Mouse (Mus musculus): ENCODE measurements around the gene Cdc14a. TPM values are rescaled to one million over a fixed set of nuclear protein-coding genes. Genes with fewer than 3 reads are reported as not detected.

The Cdc14a gene
- polyA plus RNA-seq (2015; fragmentation: Nextera tagmentation; extraction: Ambion mirVana) = 11.9 and 12.5 TPM in 2 replicates

DNA sequence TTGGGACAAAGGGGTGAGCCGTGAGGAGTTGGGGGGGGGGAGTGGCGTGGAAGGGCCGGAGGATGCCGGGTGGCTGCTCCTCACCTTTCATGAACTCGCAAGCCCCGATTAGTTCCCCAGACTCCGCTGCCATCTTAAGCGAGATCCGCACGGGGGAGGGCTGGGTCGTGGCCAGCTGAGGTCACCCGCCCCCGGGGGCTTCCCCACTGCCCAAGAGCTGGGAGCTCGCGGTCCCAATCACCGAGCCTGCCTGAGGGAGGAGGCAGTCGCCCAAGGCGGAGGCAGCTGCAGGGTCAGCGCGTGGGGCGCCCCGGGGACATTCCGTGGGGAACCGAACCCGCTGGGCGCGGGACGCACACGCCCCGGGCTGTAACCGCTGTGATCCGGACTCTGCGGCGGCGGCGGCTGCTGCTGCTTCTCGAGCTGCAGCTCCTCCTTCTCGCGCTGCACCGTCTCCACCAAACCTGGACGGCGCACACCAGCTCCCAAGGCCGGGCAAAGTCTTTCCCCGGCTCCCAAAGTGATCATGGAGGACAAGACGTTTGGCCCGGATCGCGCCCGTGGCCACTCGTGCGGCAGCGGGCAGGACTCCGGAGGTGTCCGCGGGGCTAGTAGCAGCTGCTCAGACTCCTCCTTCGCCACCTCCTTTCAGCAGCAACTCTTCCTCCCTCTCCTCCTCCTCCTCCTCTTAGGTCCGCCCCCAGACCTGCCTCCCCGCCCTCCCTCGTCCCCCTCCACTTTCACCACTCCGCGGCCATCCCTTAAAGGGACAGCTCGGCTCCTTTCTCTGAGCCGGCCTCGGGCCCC is at the start of gene Cdc14a:
Gene Cdc14a, minus strand, starts transcription at position 680 of the 807 bp plus-strand sequence.
- Histone ChIP-seq H3K4me2 (peak within 1 kb of the TSS; percentile 72), H3K4me3 (peak within 1 kb of the TSS; percentile 70), H3K9ac (peak within 1 kb of the TSS; percentile 86), H3K27me3 (no peaks in the 10 kb centered on the region), H3K36me3 (ENCODE audit: poor library complexity, severe bottlenecking) (peaks cover 12% of the 10 kb centered on the region; the same call in 1 of the 2 replicates), H3K27ac (peak within 1 kb of the TSS; percentile 88), H3K9me3 (replicated peaks) (no peaks in the 10 kb centered on the region), H3K4me1 (peaks cover 37% of the 10 kb centered on the region)
- ATAC-seq = peak; percentile 92
- WGBS = under 1% methylated on average over 64 of the region's 64 CpGs

DNA sequence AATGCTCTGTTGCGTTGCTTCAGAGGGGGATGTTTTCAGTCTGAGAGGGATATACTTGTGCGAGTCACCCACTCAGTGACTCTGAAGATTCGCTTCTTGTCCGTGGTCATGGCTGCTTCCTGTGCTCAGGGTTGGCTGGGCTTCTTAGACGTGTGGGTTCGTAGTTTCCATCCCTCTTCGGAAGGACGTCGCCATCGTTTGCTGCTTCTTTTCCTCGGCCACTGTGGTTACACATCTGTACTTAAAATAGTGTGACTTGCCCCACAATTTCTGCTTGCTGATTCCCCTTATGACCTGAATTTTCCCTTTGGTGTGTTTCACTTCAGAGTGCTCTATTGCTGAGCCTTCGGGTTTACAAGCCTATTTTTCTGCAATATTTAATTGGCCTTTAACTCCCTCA is 41.9 kb upstream of the Cdc14a start:
- Histone ChIP-seq H3K4me1 (no peaks in the 10 kb centered on the region; the same call in 1 of the 2 replicates), H3K36me3 (ENCODE audit: poor library complexity, severe bottlenecking) (no peaks in the 10 kb centered on the region), H3K4me2 (no peak overlapping the region), H3K9me3 (replicated peaks) (no peaks in the 10 kb centered on the region), H3K4me3 (no peak overlapping the region), H3K27me3 (no peaks in the 10 kb centered on the region), H3K27ac (no peak overlapping the region), H3K9ac (no peak overlapping the region)
- no peak for ATAC-seq
- 94% methylated on average over 12 of the region's 12 CpGs for WGBS

DNA sequence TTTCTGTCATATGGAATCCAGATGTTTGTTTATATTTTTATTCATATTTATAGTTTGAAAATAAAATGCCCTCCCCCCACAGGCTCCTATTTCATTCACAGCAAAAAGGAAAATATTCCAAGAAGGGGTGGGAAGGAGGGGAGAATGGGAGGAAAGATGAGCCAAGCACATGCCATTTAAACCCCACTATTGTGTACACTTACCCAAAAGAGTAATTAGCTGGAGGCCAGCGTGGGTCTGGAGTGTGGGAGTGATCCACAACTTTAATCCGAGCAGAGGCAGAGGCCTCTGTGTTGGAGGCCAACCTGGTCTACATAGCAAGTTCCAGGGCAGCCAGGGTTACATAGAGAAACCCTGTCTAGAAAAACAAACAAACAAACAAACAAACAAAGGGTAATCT is 40.5 kb upstream of the Cdc14a start:
- 20% methylated on average over 2 of the region's 2 CpGs for WGBS
- Histone ChIP-seq H3K9ac (no peak overlapping the region), H3K27ac (no peak overlapping the region), H3K4me1 (no peaks in the 10 kb centered on the region; the same call in 1 of the 2 replicates), H3K27me3 (no peaks in the 10 kb centered on the region), H3K36me3 (ENCODE audit: poor library complexity, severe bottlenecking) (no peaks in the 10 kb centered on the region), H3K4me2 (no peak overlapping the region), H3K4me3 (no peak overlapping the region), H3K9me3 (replicated peaks) (no peaks in the 10 kb centered on the region)
- ATAC-seq = no peak

DNA sequence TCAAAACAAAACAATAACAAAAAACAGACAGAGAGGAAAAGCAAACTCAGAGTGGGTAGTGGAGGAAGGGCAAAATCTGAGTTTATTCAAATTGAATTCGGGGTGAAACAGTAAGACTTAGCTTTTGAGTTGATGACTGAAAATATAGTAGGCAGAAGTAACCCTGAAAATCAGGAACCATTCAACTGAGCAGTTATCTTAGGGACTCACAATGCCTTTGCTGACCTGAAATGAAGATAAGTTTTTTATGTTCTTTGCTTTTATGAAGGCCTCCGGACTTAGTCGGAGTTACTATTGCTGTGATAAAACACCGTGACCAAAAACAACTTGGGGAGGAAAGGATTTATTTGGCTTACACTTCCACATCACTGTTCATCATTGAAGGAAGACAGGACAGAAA is 37.2 kb upstream of the Cdc14a start:
- ATAC-seq = no peak
- H3K36me3 ChIP-seq (ENCODE audit: poor library complexity, severe bottlenecking) = no peaks in the 10 kb centered on the region
- no peaks in the 10 kb centered on the region; the same call in 1 of the 2 replicates for H3K4me1 ChIP-seq
- no peak overlapping the region for H3K9ac ChIP-seq
- H3K4me3 ChIP-seq = no peak overlapping the region
- H3K4me2 ChIP-seq = no peak overlapping the region
- 93% methylated on average over 4 of the region's 4 CpGs for WGBS
- no peaks in the 10 kb centered on the region for H3K9me3 ChIP-seq (replicated peaks)
- H3K27ac ChIP-seq = no peak overlapping the region
- H3K27me3 ChIP-seq = no peaks in the 10 kb centered on the region

DNA sequence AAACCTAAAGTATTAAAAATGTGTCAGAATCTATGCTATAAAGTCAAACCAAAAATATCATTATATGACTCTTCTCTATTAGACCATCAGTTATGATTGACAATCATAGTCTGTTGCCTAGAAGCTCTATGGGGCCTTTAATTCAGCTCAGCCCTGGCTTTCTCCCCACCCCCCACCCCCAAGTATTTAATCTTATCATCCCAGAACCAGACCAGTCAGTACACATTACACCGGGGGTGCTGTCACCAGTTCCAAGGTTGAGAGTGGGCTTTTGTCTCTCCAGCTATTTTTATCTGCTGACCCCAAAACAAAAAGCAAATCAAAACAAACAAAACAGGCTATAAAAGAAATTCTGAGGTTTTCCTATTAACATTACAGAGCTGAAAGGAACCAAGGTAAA is 30.7 kb upstream of the Cdc14a start:
- H3K36me3 ChIP-seq (ENCODE audit: poor library complexity, severe bottlenecking) = no peaks in the 10 kb centered on the region
- H3K9me3 ChIP-seq (replicated peaks) = peaks cover 9% of the 10 kb centered on the region; the same call in 1 of the 2 replicates
- H3K4me3 ChIP-seq = no peak overlapping the region
- no peak overlapping the region for H3K9ac ChIP-seq
- no peaks in the 10 kb centered on the region for H3K27me3 ChIP-seq
- 79% methylated on average over 1 of the region's 1 CpGs for WGBS
- ATAC-seq = no peak
- H3K4me1 ChIP-seq = no peaks in the 10 kb centered on the region
- H3K4me2 ChIP-seq = no peak overlapping the region
- H3K27ac ChIP-seq = no peak overlapping the region

DNA sequence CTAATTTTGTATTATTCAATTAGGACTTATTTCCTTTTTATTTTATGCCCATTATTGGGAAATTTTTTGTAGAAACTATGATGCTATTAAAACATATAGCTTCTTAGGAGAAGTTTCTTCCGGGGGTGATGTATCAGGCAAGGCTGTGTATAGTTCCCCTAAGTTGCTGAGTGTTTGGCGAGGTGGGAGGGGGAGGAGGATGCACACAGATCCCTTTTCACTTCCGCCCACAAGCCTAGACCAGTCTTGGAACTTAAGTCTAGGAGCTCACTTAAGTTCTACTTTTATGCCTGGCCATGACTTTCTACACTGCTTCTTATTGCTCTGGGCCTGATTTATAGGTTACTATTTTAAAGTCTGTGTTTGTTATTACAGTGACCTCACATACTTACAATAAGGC is 26.9 kb upstream of the Cdc14a start:
- Histone ChIP-seq H3K9me3 (replicated peaks) (peaks cover 9% of the 10 kb centered on the region; the same call in 1 of the 2 replicates), H3K4me2 (no peak overlapping the region), H3K4me3 (no peak overlapping the region), H3K27me3 (no peaks in the 10 kb centered on the region), H3K36me3 (ENCODE audit: poor library complexity, severe bottlenecking) (no peaks in the 10 kb centered on the region), H3K4me1 (no peaks in the 10 kb centered on the region), H3K9ac (no peak overlapping the region), H3K27ac (no peak overlapping the region)
- no peak for ATAC-seq
- WGBS = 89% methylated on average over 3 of the region's 3 CpGs

DNA sequence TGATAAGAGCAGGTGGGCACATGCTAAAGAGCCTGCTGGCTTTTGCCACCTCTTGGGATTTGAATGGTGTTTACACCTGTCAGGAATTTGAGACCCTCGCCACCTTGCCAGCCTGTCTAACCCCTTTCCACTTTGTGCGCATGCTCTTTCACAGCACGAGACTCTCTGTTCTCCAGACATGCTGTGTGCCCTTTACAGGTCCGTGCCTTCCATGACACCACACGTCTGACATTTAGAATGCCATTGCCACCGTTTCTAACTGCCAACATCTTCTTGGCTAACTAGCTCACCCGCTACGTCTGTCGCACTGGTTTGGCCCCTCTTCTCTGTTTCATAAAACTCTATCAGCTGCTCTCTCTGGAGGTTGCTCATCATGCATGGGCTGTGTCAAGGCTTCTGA is 20.5 kb upstream of the Cdc14a start:
- H3K27me3 ChIP-seq = no peaks in the 10 kb centered on the region
- no peaks in the 10 kb centered on the region for H3K9me3 ChIP-seq (replicated peaks)
- H3K4me2 ChIP-seq = no peak overlapping the region
- ATAC-seq = no peak
- no peaks in the 10 kb centered on the region for H3K36me3 ChIP-seq (ENCODE audit: poor library complexity, severe bottlenecking)
- no peak overlapping the region for H3K9ac ChIP-seq
- 87% methylated on average over 9 of the region's 9 CpGs for WGBS
- H3K4me1 ChIP-seq = no peaks in the 10 kb centered on the region
- no peak overlapping the region for H3K4me3 ChIP-seq
- no peak overlapping the region for H3K27ac ChIP-seq

DNA sequence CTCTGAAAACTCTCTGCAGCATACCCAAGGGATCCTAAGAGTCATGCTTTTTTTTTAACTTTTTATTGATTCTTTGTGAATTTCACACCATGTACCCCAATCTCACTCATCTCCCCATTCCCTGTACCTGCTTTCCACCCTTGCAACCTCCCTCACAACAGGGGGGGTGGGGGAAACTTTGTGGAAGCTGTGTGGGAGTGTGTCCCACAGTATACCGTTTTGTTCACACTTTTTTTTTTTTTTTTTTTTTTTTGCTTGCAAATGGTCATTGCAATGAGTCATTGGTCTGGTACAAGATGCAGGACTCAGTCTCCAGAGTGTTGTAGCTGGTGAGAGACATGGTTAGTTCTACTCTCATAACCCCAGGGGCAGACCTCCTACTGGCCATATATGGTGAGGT is 19.0 kb upstream of the Cdc14a start:
- Histone ChIP-seq H3K4me1 (no peaks in the 10 kb centered on the region), H3K36me3 (ENCODE audit: poor library complexity, severe bottlenecking) (no peaks in the 10 kb centered on the region), H3K9me3 (replicated peaks) (no peaks in the 10 kb centered on the region), H3K9ac (no peak overlapping the region), H3K27me3 (no peaks in the 10 kb centered on the region), H3K4me3 (no peak overlapping the region), H3K4me2 (no peak overlapping the region), H3K27ac (no peak overlapping the region)
- no peak for ATAC-seq
- WGBS = 100% methylated on average over 1 of the region's 1 CpGs

DNA sequence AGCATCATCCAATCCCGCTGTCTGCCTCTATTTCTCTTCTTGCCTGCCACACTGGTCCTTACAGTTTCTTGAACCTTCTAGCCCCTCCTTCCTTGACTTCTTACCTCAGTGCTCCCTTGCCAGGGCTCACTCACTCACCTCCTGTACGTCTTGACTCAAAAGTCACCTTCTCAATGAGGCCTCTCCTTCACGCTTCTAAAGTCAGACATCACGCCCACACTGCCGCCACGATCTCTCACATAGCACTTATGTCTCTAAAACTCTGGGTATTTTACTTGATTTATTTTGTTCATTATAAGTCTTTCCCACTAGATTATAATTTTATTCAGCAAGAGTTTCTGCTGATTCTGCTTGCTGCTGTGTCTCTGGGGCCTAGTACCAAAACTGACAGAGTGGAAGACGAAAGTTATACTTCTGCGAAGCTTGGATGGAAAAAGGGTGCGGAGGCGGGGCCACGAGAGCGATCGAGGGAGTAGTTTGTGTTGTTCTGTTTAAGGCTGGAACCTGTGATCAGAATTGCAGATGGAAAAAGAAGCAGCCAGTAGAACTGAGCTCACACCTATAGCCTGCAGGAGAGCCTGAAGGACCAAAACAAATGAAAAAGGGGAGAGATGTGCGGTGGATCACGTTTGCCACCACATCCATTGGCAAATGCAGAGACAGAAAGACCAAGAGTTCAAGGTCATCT is 17.8 kb upstream of the Cdc14a start:
- no peak overlapping the region for H3K27ac ChIP-seq
- no peaks in the 10 kb centered on the region for H3K36me3 ChIP-seq (ENCODE audit: poor library complexity, severe bottlenecking)
- H3K4me1 ChIP-seq = no peaks in the 10 kb centered on the region
- WGBS = 93% methylated on average over 15 of the region's 15 CpGs
- H3K4me2 ChIP-seq = no peak overlapping the region
- ATAC-seq = no peak
- no peak overlapping the region for H3K9ac ChIP-seq
- H3K27me3 ChIP-seq = no peaks in the 10 kb centered on the region
- no peak overlapping the region for H3K4me3 ChIP-seq
- no peaks in the 10 kb centered on the region for H3K9me3 ChIP-seq (replicated peaks)

DNA sequence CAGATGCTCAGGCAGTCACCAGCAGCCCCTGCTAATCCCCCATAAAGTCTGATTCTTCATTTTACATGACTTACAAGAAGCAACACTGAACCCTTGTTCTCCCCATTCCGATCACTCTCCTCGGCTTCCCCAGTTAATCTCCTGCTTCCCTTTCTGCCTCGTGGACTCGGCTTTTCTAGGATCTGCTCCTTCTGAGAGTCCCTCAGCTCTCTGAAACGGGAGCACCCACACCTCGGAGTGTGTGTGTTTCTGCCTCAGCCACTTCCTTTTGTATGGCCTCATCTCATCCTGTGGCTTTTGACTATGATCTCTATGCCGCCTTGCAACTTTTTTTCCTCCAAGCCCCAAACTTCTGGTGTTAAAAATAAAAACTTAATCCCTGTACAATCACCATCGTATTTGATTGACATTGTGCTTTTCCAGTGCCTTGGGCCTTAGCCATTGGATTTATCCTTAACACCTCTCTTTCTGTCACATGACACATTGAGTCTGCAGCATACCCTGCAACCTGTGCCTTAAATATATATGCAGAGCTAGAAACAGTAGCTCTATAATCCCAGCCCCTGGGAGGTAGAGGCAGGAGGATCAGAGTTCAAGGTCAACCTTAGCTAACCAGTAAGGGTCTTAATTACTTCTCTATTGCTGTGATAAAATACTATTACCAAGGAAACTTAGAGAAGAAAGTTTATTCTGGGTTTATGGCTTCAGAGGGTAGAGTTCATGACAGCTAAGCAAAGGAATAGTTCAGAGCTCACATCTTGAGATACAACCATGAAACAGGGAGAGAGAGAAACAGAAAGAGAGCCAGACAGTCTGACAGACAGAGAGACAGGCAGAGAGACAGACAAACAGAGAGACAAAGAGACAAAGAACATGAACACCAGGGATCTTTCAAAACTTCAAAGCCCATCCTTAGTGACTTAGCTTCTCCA is 16.5 kb upstream of the Cdc14a start:
- 59% methylated on average over 8 of the region's 8 CpGs for WGBS
- no peak overlapping the region for H3K4me2 ChIP-seq

DNA sequence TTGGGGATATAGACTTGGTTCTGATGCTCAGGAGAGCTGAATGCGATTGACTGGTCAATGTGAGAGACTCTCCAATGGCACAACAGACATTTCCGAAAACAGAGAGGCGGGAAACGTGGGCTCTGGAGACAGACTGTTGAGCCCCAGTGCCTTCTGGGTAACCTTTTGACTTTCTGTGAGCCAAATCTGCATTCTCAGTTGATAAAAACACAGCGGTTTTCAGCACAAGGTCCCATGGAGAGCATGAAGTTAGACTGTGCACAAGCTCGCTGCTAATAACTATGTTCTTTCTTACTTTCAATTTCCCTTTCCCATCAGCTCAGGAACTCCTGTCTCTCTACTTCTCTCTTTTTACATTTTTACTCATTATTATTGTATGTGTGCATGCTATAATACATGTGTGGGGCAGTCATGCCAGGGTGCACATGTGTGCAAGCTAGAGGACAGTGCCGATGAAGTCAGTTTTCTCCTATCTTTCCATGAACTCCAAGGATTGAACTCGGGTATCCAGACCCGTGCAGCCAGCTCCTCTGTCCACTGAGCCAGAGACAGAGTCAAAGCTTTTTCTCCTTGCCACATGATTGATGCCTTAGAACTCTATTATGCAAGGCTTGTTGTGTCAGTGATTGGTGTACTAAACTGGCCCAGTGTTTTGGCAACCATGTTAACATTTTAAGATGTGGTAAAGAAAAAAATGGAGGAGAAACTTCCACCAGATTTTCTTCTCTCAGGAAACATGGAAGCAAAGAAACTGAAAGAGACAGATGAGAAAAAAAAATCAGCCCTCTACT is 13.2 kb upstream of the Cdc14a start:
- Histone ChIP-seq H3K9ac (no peak overlapping the region), H3K27ac (no peak overlapping the region), H3K27me3 (no peaks in the 10 kb centered on the region), H3K4me2 (no peak overlapping the region), H3K4me1 (no peaks in the 10 kb centered on the region), H3K9me3 (replicated peaks) (no peaks in the 10 kb centered on the region), H3K4me3 (no peak overlapping the region), H3K36me3 (ENCODE audit: poor library complexity, severe bottlenecking) (no peaks in the 10 kb centered on the region)
- WGBS = 82% methylated on average over 9 of the region's 9 CpGs
- no peak for ATAC-seq

More for the DNA sequence above, 16.5 kb upstream of the Cdc14a start:
- Histone ChIP-seq H3K27me3 (no peaks in the 10 kb centered on the region), H3K27ac (no peak overlapping the region), H3K4me1 (no peaks in the 10 kb centered on the region), H3K9me3 (replicated peaks) (no peaks in the 10 kb centered on the region), H3K4me3 (no peak overlapping the region), H3K36me3 (ENCODE audit: poor library complexity, severe bottlenecking) (no peaks in the 10 kb centered on the region), H3K9ac (no peak overlapping the region)
- no peak for ATAC-seq

Data from forebrain, embryonic 13.5 days (tissue).